Mouse (Mus musculus) hindbrain, postnatal 0 days (tissue): ENCODE data around the gene Celf2. TPM values are rescaled to one million over a fixed set of nuclear protein-coding genes. Genes with fewer than 3 reads are reported as not detected.

Experiments used
- ATAC-seq: fragments of 200-750 bp; cut with Nextera tagmentation; 2 replicates; pipeline ENCODE4 v1.8.0; 2017; ENCODE audit warnings: mild to moderate bottlenecking, moderate TSS enrichment, moderate library complexity
- DNase-seq: peaks from one replicate; pipeline ENCODE4 v3.0.0-alpha.2; 2015; ENCODE audit warnings: low spot score
- H3K27ac ChIP-seq: fragments of 300-500 bp; sonication (generic); 2 replicates; pipeline ENCODE4 v1.5.1; 2014; ENCODE audit warnings: mild to moderate bottlenecking
- H3K27me3 ChIP-seq: fragments of 300-500 bp; sonication (generic); 2 replicates; pipeline ENCODE4 v1.6.1; 2014; ENCODE audit warnings: low read length, mixed read lengths; ENCODE audit not compliant: insufficient read depth
- H3K36me3 ChIP-seq: fragments of 300-500 bp; sonication (generic); 2 replicates; pipeline ENCODE4 v1.6.1; 2014; ENCODE audit warnings: low read length, mixed read lengths; ENCODE audit not compliant: insufficient read depth
- H3K4me1 ChIP-seq: fragments of 300-500 bp; sonication (generic); 2 replicates; pipeline ENCODE4 v1.6.1; 2014; ENCODE audit warnings: antibody characterized with exemption, low read length, mixed read lengths; ENCODE audit not compliant: insufficient read depth
- H3K4me2 ChIP-seq: fragments of 300-500 bp; sonication (generic); 2 replicates; pipeline ENCODE4 v1.6.1; 2014; ENCODE audit warnings: low read depth, mild to moderate bottlenecking, low read length, moderate library complexity, mixed read lengths
- H3K4me3 ChIP-seq: fragments of 300-500 bp; sonication (generic); 2 replicates; pipeline ENCODE4 v1.5.1; 2014; ENCODE audit warnings: low read length
- H3K9ac ChIP-seq: fragments of 300-500 bp; sonication (generic); replicated peaks from 2 replicates; pipeline ENCODE4 v1.6.1; 2014; ENCODE audit warnings: mild to moderate bottlenecking, low read length, moderate library complexity, mixed read lengths
- H3K9me3 ChIP-seq: fragments of 300-500 bp; sonication (generic); 2 replicates; pipeline ENCODE4 v1.6.1; 2016; ENCODE audit warnings: low read length, mixed read lengths
- CTCF ChIP-seq: IDR thresholded peaks from 2 replicates; pipeline ENCODE4 v1.5.1; 2016; ENCODE audit warnings: antibody characterized with exemption, control low read depth, low read depth
- WGBS: fragments of 180-500 bp; shearing (Covaris S2); extraction: QIAGEN DNeasy Blood & Tissue Kit; methylation state at CpG from one replicate; pipeline ENCODE4 v1.1.7; 2014; 5-methylcytosine and 5-hydroxymethylcytosine counted together
- polyA plus RNA-seq: library from polyadenylated mRNA; unstranded; fragments of >200 nt; fragmentation: Nextera tagmentation; extraction: Ambion mirVana; gene quantifications from 2 replicates; pipeline ENCODE4 v1.2.1, GENCODE M21; 2015
- total RNA-seq: library from RNA; depleted of rRNA; stranded (reverse); fragments of >200 nt; gene quantifications from 2 replicates; pipeline ENCODE4 v1.2.3, GENCODE M21; 2014

Celf2 gene
- total and polyA plus RNA-seq, 2 experiments from 2014 or later = 110 to 160 TPM

DNA sequence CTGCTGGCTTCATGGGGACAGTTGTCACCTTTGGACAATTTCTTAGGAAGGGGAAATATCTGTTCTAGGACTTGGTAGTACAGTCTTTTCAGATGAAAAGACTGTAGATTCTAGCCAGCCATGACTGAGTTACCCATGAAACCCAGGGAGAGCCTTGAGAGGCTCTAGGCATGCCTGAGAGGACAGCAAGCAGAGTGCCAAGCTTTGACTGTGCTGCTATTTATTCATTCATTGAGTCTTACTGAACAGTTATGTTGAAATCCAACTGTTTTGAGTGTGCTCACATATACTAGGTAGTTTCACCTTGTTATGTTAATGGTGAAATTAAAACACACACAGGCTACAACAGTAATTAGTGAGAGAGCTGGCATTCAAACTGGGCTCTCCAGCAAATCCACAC, 971.3 kb downstream of the Celf2 start:
- no peaks in the 10 kb centered on the region for H3K27me3 ChIP-seq
- TF ChIP-seq CTCF = no peak
- ATAC-seq (peak; percentile 45; the same call in 1 of the 2 replicates), DNase-seq (no peak)
- no peak overlapping the region for H3K27ac ChIP-seq
- H3K9ac ChIP-seq = no peak overlapping the region
- no peak overlapping the region for H3K4me3 ChIP-seq
- no peaks in the 10 kb centered on the region for H3K4me1 ChIP-seq
- no peak overlapping the region for H3K4me2 ChIP-seq
- no peaks in the 10 kb centered on the region for H3K9me3 ChIP-seq
- peaks cover 7% of the 10 kb centered on the region; the same call in 1 of the 2 replicates for H3K36me3 ChIP-seq

GRCm38 (mm10) chr2:6537326-6537725, 972.0 kb downstream of the Celf2 start:
- WGBS = 56% methylated on average over 3 of the region's 3 CpGs
- H3K9me3 ChIP-seq = no peaks in the 10 kb centered on the region
- no peaks in the 10 kb centered on the region for H3K4me1 ChIP-seq
- peaks cover 7% of the 10 kb centered on the region; the same call in 1 of the 2 replicates for H3K36me3 ChIP-seq
- ATAC-seq = peak; percentile 36; the same call in 1 of the 2 replicates
- no peak for TF ChIP-seq CTCF
- no peak overlapping the region for H3K9ac ChIP-seq
- H3K27me3 ChIP-seq = no peaks in the 10 kb centered on the region
- no peak overlapping the region; the same call in 1 of the 2 replicates for H3K27ac ChIP-seq
- no peak for DNase-seq
- H3K4me2 ChIP-seq = no peak overlapping the region
- no peak overlapping the region for H3K4me3 ChIP-seq

- no peak overlapping the region for H3K4me3 ChIP-seq
- peaks cover 4% of the 10 kb centered on the region; the same call in 1 of the 2 replicates for H3K36me3 ChIP-seq
- ATAC-seq (no peak), DNase-seq (no peak)
- TF ChIP-seq CTCF = no peak
- no peaks in the 10 kb centered on the region for H3K9me3 ChIP-seq
- H3K27ac ChIP-seq = no peak overlapping the region
- no peak overlapping the region for H3K9ac ChIP-seq
- H3K27me3 ChIP-seq = no peaks in the 10 kb centered on the region
- 86% methylated on average over 2 of the region's 2 CpGs for WGBS
- H3K4me1 ChIP-seq = no peaks in the 10 kb centered on the region
- no peak overlapping the region for H3K4me2 ChIP-seq
Observed at GRCm38 (mm10) chr2:6536372-6536771, 973.0 kb downstream of the Celf2 start.

DNA sequence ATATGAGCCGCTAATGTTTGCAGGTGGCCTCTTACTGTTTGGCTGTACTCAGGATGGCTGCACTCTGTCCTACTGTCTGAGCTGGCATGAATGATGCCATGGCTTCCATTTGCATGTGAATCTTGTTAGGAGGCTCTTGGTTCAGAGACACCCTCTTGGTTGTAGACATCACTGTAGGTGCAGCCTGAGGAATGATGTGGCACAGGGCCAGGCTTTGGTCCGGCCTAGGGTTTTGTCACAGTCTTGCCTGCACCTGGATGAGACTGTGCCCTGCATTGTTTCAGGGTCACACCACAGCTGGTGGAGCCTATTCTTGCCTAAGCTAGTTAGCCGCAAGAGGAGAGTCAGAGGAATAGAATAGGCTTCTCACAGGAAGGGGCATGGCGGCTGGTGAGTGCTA, 977.0 kb downstream of the Celf2 start:
- ATAC-seq (no peak), DNase-seq (no peak)
- TF ChIP-seq CTCF = no peak
- no peaks in the 10 kb centered on the region for H3K36me3 ChIP-seq
- no peak overlapping the region for H3K9ac ChIP-seq
- no peaks in the 10 kb centered on the region for H3K4me1 ChIP-seq
- H3K4me2 ChIP-seq = no peak overlapping the region
- no peak overlapping the region for H3K4me3 ChIP-seq
- 64% methylated on average over 4 of the region's 4 CpGs for WGBS
- no peaks in the 10 kb centered on the region for H3K9me3 ChIP-seq
- no peaks in the 10 kb centered on the region for H3K27me3 ChIP-seq
- no peak overlapping the region for H3K27ac ChIP-seq

DNA sequence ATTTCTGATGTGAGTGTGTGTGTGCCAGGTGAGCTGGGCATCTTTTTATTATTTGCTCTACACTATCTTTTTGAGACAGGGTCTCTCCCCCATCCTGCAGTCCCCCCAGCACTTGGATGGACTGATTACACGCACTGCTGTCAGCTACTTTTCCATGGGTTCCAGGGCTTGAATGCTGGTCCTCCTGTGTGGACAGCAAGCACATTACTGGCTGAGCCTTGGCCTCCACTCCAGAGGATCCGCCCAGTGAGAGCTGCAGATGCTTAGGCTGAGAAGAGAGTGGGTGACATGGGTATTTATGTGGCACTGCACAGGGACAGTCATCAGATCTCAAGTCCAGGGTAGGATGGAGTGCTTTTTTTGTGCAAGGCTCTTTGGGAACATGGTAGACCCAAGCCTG, 981.3 kb downstream of the Celf2 start:
- WGBS = 84% methylated on average over 2 of the region's 2 CpGs
- H3K4me3 ChIP-seq = no peak overlapping the region
- H3K27ac ChIP-seq = no peak overlapping the region
- H3K9ac ChIP-seq = no peak overlapping the region
- TF ChIP-seq CTCF = no peak
- no peaks in the 10 kb centered on the region for H3K9me3 ChIP-seq
- no peak overlapping the region for H3K4me2 ChIP-seq
- no peaks in the 10 kb centered on the region for H3K36me3 ChIP-seq
- ATAC-seq (no peak), DNase-seq (no peak)
- no peaks in the 10 kb centered on the region for H3K4me1 ChIP-seq
- no peaks in the 10 kb centered on the region for H3K27me3 ChIP-seq

- H3K9me3 ChIP-seq = no peaks in the 10 kb centered on the region
- no peaks in the 10 kb centered on the region for H3K27me3 ChIP-seq
- H3K4me1 ChIP-seq = no peaks in the 10 kb centered on the region
- no peaks in the 10 kb centered on the region for H3K36me3 ChIP-seq
- ATAC-seq (0 out of 2 replicates have a peak, but pooled peaks have one; percentile 27), DNase-seq (no peak)
- H3K9ac ChIP-seq = no peak overlapping the region
- H3K4me2 ChIP-seq = no peak overlapping the region
- no peak overlapping the region for H3K4me3 ChIP-seq
- no peak for TF ChIP-seq CTCF
- H3K27ac ChIP-seq = no peak overlapping the region
- WGBS = 66% methylated on average over 11 of the region's 11 CpGs
Observed at GRCm38 (mm10) chr2:6526825-6527224, 982.5 kb downstream of the Celf2 start.

DNA sequence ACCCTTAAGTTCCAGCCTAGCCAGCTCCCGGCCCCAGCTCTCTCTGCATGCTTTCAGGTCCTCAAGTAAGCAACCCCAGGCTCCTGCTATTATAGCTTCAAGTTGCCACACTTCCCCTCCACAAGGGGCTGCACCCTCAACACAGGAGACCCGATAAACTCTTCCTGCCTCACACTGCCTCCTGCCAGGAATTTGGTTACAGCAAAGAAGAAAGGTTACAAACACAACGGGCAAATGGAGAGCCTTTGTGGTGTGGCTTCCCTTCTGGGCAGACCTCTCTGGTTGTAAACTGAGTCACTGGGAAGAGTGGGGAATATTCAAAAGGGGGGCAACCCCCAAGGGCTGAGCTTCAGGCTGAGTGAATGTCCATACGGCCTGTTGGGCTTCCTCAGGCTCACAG, 983.1 kb downstream of the Celf2 start:
- Histone ChIP-seq H3K4me1 (no peaks in the 10 kb centered on the region), H3K27me3 (no peaks in the 10 kb centered on the region), H3K4me3 (no peak overlapping the region), H3K9ac (no peak overlapping the region), H3K36me3 (no peaks in the 10 kb centered on the region), H3K9me3 (no peaks in the 10 kb centered on the region), H3K27ac (no peak overlapping the region), H3K4me2 (no peak overlapping the region)
- WGBS = 61% methylated on average over 4 of the region's 4 CpGs
- ATAC-seq (no peak), DNase-seq (no peak)
- TF ChIP-seq CTCF = no peak
